Mouse (Mus musculus) c-Kit-positive CD71-positive TER-119-positive erythroid progenitor cells, embryonic 14.5 days (primary cell): ENCODE results near the gene Gdap1l1.
A peak's percentile ranks its signal among the peaks of the same experiment; 100 is the strongest.

Experiments
- DNase-seq: peaks from one replicate; pipeline ENCODE4 v3.0.0-alpha.2; 2013; ENCODE audit warnings: low spot score

Gdap1l1 gene

DNA sequence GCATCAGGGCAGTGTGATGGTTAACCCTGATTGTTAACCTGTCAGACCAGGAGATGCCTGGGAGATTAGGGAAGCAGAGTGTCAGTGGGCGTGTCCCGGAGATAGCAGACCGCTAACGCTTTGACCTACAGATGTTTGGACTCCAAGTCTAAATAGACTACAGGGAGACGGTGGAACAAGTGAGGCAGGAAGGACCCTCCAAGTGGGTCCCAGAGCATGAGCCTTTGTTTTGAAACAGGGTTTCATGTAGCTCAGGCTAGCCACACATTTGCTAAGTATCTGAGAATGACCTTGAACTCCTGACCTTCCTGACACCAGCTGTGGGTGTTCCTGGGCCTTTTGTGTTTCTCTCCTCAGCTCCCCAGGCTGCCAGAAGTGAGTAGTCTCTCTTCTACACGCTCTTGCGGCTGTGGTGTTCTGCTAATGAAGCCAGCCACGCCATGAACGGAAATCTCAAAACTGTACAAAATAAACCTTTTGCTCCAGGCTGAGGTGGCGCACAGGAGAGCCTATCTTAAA is 25.0 kb downstream of the Gdap1l1 start:
- no peak for DNase-seq

DNA sequence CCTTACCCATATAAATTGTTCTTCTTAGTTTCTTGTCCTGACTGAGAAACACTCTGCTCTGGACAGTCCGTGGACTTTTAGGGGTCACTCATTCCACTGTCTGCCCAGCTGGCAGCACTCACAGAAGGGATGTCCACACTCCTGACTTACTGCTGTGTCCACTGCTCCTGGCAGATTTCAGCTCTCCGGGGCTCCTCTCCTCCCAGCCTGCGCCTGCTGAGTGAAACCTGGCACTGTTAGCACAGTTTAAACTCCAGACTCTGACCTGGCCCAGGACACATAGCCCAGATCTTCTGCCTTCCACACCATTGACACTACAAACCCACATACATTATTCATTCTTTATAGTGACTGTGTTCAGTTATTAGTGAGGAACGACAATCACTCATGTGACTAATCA is 25.7 kb downstream of the Gdap1l1 start:
- no peak for DNase-seq

DNA sequence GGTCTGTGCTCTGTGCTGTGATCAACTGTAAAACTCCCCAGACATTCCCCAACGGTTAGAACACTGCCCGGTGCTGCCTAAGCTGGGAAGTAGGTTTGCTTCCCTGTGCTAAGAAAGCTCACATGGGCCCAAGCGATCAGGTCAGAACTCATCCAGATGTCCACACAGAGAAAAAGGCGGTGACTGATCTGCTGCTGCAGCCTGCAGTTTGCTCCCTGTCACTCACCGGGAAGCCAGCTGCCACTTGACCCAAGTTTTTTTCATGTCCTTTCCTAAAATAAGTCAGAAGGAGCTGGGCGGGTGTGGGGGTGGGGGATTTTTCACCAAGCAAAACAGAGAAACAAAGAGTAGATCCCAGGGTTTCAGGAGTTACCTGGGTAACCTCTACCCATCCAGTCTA is 26.3 kb downstream of the Gdap1l1 start:
- DNase-seq, result no peak

DNA sequence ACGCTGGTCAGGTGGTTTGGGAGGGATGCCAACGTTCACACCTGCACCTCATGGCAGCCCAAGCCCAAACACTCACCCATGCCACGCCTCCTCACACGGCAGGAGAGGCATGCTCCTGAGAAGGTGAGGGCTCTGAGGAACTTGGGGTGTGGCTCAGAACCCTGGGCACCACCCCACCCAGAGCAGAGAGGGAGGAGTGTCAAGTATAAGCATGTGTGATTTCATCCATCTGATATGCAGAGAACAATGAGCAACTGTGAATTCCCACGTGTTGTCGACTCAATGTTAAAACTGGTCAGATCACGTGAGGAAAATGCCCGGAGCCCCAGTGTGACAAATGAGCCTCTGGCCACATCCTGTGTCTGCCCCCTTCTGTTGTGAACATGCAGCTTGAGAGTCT is 28.5 kb downstream of the Gdap1l1 start:
- DNase-seq, result no peak

DNA sequence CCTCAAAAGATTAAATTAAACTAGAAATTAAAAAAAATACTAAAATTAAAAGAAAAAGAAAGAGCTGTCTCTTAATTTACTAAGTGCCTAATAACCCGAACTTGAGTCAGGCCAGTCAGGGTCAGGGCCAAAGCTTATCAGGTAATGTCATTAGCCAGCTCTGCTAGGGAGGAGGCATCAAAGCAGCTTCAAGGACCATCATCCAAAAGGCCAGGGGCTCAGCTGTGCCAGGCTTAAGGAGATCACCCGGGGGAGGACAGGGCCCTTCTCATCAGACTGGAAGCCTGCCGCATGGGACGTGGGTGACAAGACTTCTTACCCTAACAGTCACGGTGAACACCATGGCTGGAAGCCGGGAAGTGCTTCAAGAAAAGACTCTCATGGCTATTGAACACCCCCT is 29.3 kb downstream of the Gdap1l1 start:
- no peak for DNase-seq

DNA sequence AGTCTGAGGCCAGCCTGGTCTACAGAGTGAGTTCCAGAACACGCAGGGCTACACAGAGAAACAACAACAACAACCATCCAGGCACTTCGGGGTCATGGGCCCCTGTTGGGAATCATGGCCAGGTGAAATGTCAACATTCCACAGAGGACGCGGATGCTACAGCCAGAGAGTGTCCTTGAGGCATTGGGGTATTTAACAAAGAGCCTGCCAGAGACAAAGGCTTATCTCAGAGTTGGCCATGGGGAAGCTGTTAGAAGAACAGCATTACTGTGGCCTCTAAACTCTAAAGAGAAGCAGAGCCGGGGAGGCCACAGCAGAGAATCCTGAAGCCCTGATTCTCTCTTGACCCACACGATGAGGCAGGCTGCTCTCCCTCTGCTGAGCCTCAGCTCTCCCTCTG is 30.6 kb downstream of the Gdap1l1 start:
- DNase-seq, result no peak

DNA sequence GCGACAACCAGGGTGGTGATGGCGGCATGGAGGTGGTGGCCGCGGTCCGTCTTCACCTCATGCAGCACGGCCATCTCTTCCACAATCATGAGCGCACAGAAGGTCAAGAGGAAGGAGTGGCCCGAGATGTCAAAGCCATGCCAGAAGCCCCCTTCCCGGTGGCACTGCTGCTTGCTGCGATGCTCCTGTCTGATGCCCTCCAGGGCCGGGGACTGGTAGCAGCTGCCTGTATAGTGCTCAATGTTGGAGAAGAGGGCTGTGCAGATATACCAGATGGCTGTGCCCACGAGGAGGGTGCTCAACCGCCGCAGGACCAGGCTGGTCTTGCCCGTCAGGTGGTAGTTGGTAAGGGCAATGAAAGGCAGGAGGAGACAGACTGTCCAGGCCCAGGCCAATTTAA is 31.4 kb downstream of the Gdap1l1 start:
- no peak for DNase-seq

DNA sequence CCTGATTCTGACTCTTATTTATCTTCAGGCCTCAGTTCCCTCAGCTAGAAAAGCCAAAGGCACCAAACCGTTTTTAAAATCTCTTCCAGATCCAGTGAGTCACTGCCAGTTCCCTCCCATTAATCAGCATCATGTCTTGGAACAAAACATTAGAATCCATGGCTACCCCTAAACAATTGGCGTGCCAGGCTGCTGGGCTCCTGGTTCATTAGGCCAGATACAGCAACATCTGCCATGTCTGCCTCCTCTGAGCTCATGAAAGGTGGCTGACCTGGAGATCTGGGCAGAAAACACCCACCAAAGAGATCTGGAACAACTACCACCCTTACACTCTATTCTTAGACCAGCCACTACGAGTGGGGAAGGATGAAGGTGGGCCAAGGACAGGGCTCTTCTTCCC is 32.9 kb downstream of the Gdap1l1 start:
- DNase-seq, result no peak

DNA sequence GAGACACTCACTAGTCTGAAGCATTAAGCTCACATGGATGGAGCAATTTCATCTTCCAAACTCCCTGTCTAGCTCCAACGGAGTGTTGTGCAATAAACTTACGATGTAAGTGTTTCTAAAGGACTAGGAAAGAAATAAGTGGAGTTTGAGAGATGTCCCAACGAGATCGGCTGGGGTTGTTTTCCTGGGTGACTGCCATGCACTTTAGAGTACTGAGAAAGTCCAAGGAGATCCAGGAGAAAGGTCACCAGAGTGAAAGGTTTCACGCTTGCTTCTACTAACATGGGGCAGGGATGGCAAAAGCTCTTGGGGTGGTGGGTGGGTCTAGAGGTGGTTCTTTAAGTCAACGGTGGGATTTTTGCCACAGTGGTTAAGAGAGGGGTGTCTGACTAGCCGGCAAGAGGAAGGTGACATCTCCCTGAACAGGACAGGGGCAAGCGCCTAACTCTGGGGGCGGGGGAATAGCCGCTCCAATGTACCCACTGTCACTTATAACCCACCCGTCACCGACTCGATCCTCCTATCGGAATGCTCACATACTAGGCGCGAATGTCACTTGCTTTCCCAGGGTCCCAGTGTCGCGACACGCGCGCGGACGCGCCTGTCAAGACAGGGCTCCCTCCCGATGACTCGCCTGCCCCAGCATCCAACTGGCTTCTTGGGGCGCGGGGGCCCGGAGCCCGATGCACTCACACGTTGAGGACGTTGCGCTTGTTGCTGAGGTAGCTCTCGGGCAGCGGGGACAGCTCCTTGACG is 33.6 kb downstream of the Gdap1l1 start:
- no peak for DNase-seq

DNA sequence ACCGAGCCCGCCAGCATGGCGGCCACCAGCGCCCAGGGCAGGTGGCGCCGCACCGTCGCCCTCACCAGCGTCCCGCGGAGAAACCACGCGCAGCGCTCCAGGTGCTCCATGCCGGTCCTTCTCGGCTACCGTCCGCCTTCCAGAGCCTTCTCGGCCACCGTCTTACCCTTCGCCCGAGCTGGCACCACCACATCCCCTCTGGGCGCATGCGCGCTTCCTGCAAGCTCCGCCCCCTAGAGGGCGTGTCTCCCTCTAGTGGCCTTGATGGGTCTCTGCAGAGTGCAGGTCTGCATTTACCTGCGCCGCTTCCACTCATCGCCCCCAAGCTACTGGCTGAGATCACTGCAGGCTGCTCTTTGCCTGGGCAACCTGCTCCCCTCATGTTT is 34.2 kb downstream of the Gdap1l1 start, which contains the start of gene Fitm2:
Gene Fitm2, minus strand, starts transcription at position 164 of the 386 bp plus-strand sequence.
- peak; percentile 97 for DNase-seq

DNA sequence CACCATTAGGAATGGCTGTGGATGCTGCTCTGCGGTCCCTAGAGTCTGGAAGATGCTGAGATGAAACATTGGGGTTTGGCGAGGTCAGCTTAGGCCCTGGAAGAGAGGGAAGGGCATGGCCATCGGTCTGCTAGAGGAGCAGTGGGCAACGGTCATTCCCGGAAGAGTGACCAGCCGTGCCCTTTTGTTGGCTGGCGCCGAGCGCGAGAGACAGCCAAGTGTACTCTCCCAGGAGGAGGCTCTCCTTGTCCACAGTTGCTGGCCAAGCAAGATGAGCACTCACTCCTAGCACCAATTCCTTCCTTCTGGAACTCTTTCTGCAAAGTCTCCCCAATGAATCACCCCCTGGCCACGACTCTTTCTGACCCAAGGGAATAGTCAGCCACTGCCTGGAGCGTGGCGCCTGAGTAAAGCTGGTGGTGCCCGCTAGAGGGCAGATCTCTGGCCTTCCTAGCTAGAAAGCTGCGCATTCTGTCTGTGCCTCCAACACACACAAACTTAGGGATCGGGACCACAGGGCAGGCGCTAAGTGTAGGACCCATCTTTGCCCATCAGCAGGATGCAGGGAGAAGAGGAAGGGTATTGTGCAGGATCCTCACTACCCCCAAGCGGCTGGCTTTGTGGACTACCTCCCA is 42.0 kb downstream of the Gdap1l1 start:
- no peak for DNase-seq

DNA sequence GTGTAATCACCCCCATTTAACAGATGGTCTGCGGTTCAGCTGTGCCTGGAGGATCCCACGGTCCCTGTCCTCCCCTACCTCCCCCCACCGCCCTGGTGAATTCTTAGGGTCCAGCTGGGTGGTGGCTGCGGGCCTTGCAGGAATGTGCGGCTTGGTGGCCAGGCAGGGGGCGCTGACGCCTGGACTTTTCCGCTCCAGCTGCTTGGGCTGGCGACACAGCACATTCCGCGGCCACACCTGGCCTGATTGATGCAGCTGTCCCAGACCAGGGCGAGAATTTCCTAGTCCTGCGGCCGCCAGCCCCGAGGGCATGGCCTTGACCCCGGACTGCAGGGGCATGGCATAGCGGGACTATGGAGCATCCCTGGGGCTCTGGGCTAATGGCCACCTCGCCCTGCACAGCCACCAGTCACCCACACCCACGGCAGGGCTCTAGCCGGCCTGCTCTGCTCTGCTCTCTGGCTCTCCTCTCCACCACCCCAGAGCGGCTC is 43.3 kb downstream of the Gdap1l1 start:
- no peak for DNase-seq

DNA sequence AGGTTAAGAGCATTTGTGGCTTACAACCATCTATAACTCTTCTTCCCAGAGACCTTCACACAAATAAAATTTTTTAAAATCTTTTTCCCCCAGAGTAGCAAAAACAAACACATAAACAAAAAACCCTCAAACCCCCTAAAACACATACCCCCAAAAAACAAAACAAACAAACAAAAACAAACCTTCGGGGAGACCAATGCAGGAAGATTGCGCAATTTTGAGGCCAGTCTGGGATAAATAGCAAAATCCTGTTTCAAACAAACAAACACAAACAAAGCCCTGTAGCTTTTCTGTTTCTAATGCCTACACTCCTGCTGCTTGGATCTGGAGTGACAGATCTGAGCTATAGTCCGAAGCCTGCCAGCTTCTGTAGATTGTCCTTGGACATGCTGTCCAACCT is 49.1 kb downstream of the Gdap1l1 start:
- DNase-seq, result no peak

DNA sequence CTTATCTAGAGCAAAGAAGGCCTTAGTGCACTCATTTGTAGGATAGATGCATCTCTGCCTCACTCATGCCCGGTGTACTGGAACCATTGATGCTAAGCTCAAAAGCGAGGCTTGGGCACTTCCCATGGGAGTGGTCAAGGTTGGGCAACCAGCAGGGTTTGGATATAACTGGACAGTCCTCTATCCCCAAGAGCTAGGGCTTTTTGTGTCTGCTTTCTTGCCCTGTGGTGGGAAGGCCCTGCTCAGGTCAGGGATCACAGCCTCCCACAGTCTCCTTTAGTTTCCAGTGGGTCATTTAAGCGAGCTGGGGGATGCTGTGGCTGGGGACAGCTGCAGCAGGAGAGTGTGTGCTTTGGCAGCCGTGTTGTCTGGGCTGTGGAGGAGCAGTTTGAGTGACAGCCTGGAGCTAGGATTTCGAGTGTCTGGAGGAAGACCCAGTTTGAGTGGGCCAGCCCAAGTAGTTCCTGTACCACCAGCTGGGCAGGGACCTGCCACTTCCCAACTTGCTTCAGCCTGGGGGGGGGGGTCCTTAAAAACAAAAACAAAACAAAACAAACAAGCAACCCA is 51.5 kb downstream of the Gdap1l1 start:
- DNase-seq, result no peak

DNA sequence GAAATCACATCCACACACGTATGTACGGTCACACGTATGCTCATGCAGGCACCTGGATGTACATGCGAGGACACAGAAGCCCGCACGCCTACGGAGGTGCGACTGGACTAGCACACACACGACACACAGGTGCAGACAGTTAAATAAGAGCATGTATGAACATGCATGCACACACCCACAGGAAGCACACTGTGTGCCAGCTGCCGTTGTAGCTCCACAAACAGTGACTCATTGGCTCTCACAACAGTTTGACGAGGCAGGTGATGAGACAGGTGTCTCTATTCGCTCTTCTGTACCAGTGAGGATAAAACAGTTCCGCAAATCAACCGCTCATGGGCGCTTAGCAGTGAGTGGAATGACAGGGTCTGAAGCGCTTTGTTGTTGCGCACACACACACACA is 52.4 kb downstream of the Gdap1l1 start:
- no peak for DNase-seq

DNA sequence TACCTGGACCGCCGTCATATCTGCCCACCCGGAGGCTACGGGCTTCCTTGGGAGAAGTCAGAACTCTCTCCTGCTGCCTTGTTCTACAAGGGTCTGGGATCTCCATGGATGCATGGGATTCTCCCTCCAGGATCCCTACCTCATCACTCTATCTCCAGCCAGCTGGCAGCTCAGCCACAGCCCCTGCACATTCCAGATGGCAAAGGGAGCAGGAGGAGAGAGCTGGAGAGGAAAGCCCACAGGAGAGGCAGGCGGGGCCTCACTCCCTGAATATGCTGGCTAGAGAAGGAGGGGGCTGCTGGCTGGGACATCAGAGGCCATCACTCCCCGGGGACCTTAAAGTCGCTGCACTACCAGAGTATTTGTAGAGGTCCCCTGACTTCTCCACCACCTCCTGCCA is 53.1 kb downstream of the Gdap1l1 start:
- no peak for DNase-seq

DNA sequence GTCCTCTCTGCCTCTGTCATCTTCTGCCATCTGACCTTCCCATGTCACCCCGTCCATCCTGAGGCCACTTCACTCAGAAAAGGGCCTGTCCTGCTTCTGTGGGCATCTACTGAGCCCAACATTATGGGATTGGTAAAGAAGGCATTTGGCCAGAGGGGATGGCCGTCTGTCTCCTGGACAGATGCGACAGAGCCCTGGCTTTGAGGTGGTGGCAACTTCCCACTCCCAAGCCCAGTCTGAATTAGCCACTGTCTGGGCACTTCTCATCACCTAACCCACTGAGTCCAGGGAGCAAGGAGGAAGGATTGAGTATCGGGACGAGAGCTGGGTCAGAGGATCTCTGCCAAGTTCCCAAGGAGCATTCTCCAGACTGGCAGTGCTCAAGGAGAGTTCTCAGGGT is 53.7 kb downstream of the Gdap1l1 start, which contains the start of gene R3hdml:
Gene R3hdml, plus strand, starts transcription at position 301 of the 400 bp plus-strand sequence.
- no peak for DNase-seq

DNA sequence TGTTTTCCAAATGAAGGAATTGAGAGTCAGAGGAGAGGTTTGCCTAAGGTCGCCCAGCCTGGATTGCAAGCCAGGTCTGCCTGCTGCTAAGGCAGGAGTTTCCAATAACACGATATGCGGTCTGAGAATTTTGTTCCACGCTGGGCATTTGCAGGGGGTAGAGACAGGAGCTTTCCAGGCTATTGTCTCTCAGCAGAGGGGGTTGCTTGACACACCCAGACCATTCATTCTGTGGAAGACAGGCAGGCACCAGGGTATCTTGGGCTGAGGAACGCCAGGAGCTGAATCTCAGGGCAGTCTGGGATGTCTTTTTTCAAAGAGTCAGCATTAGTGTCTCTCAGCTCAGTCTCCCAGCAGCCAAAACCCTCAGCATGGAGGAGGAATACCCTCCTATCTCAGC is 54.8 kb downstream of the Gdap1l1 start:
- DNase-seq, result no peak

DNA sequence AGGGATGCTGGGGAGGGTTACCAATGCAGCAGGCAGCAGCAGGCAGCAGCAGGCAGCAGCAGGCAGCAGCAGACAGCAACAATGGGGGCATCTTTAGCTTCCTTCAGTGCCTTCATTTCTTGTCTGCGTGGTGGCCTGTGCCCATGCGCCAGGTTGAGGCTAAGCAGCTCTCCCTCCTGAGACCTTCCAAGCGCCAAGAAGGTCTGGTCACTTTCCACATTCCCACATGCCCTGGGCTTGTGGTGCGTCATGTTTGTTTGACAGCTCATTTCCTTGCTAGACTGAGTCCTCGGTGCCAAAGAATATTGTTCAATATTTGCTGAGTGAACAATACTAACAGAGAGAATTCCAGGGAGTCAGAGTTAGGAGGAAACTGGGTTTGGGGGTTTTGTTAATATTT is 55.7 kb downstream of the Gdap1l1 start:
- no peak for DNase-seq

DNA sequence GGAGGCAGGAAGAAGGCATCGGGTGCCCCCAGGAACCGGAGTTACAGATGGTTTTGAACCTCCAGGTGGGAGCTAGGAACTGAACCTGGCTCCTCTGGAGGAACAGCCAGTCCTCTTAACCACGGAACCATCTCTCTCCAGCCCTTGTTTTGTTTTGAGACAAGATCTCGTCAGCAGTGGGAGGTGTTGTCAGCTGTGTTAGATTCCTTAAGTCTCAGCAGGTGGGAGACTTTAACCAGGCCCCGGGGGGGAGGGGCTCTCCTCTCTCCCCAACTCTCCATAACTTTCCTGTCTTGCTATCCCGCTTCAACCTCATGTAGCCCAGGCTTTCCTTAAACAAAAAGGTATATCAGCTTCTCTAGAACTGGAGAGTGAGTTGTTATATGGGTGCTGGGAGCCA is 56.2 kb downstream of the Gdap1l1 start:
- DNase-seq, result no peak

DNA sequence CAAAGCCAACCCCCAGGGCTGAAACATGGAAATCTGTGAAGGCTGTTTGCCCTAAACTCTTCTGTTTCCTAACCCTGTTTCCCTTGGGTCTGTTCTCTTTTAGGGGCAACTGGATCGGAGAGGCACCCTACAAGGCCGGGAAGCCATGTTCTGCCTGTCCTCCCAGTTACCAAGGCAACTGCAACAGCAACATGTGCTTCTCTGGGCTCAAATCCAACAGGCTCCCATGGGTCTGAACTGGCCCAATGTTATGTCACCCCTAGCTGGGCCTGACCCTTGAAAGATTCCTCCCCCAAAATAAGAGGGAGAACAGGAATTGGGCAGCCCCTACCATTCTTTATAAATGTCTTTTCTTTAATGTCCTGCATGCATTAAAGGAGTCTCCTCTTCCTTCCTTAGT is 63.9 kb downstream of the Gdap1l1 start:
- no peak for DNase-seq

DNA sequence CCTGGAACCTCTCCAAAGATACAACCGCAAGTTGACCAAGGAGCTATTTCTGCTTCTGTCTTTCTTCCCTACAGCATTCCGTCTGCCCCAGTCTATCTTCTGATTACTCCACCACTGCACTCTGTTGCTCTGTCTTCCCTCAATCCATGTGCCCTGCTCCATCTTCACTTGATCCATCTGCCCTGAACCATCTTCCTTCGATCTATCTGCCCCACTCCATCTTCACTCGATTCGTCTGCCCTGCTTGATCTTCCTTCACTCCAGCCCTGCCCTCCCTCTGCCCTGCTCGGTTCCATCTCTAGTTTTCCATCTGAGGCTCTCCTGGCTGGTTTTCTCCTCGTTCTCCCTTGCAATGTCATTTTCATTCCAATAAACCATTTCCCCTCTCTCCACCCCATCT is 64.9 kb downstream of the Gdap1l1 start:
- DNase-seq, result no peak
